Comparison of ENCODE assay signal across 8 mouse cellular contexts in genomic region chr11:80821296-80821695, GRCm38 (mm10). TPM values are rescaled to one million over a fixed set of nuclear protein-coding genes. Genes with fewer than 3 reads are reported as not detected.
DNase-seq lines count a peak whose midpoint lies in the region; ATAC-seq and TF ChIP-seq lines count a peak whose summit lies in the region.

No protein-coding gene starts in this region.

- H3K9me3 ChIP-seq in hindbrain, embryonic 16.5 days (ENCODE audit: control insufficient read depth, low read length) = no peaks in the 10 kb centered on the region
- H3K9me3 ChIP-seq in hindbrain, embryonic 10.5 days = no peaks in the 10 kb centered on the region
- no peaks in the 10 kb centered on the region for H3K9me3 ChIP-seq in heart, embryonic 16.5 days (replicated peaks; ENCODE audit: control insufficient read depth, low read length)
- no peaks in the 10 kb centered on the region for H3K9me3 ChIP-seq in limb, embryonic 10.5 days (replicated peaks)

- TF ChIP-seq POLR2A in olfactory bulb, adult 2 months (IDR thresholded peaks at IDR 0.05; ENCODE audit: insufficient read depth, low read depth, low read length) = no peak

- no peak overlapping the region for H3K4me2 ChIP-seq in hindbrain, embryonic 16.5 days (ENCODE audit: low read length)
- H3K4me2 ChIP-seq in heart, embryonic 16.5 days (ENCODE audit: low read depth, low read length) = no peak overlapping the region

- no peak overlapping the region for H3K9ac ChIP-seq in hindbrain, embryonic 16.5 days (ENCODE audit: low read depth, low read length)
- no peak overlapping the region for H3K9ac ChIP-seq in heart, embryonic 16.5 days (ENCODE audit: low read length)

- H3K27ac ChIP-seq in hindbrain, embryonic 16.5 days (ENCODE audit: low read depth, low read length) = no peak overlapping the region
- H3K27ac ChIP-seq in hindbrain, embryonic 10.5 days = no peak overlapping the region
- 0 out of 2 replicates have a peak overlapping the region, but pooled peaks have one; percentile 5 for H3K27ac ChIP-seq in heart, embryonic 16.5 days (ENCODE audit: low read length)
- H3K27ac ChIP-seq in limb, embryonic 10.5 days = peak overlapping the region; percentile 58; the same call in 1 of the 2 replicates
- H3K27ac ChIP-seq in olfactory bulb, adult 2 months (ENCODE audit: insufficient read depth, low read depth, low read length) = no peak overlapping the region

- H3K4me3 ChIP-seq in hindbrain, embryonic 16.5 days (ENCODE audit: low read length) = no peak overlapping the region
- H3K4me3 ChIP-seq in hindbrain, embryonic 10.5 days = no peak overlapping the region
- no peak overlapping the region for H3K4me3 ChIP-seq in heart, embryonic 16.5 days (ENCODE audit: low read length)
- H3K4me3 ChIP-seq in limb, embryonic 10.5 days = no peak overlapping the region
- no peak overlapping the region for H3K4me3 ChIP-seq in olfactory bulb, adult 2 months (ENCODE audit: insufficient read depth, low read depth, low read length)

- H3K4me1 ChIP-seq in hindbrain, embryonic 16.5 days (ENCODE audit: control insufficient read depth, insufficient read depth, low read depth, low read length) = peaks cover 6% of the 10 kb centered on the region; the same call in 1 of the 2 replicates
- H3K4me1 ChIP-seq in hindbrain, embryonic 10.5 days (replicated peaks) = peaks cover 20% of the 10 kb centered on the region
- H3K4me1 ChIP-seq in heart, embryonic 16.5 days (ENCODE audit: control insufficient read depth, insufficient read depth, low read length) = peaks cover 18% of the 10 kb centered on the region
- peaks cover 23% of the 10 kb centered on the region for H3K4me1 ChIP-seq in limb, embryonic 10.5 days
- peaks cover 10% of the 10 kb centered on the region for H3K4me1 ChIP-seq in olfactory bulb, adult 2 months (ENCODE audit: control insufficient read depth, insufficient read depth, low read length)

- 0 out of 2 replicates have a peak, but pooled peaks have one; percentile 16 for TF ChIP-seq CTCF in olfactory bulb, adult 2 months (IDR thresholded peaks at IDR 0.05; ENCODE audit: insufficient read depth, low read depth, low read length)

- WGBS in hindbrain, embryonic 16.5 days = 57% methylated on average over 14 of the region's 14 CpGs
- 62% methylated on average over 14 of the region's 14 CpGs for WGBS in hindbrain, embryonic 10.5 days
- 52% methylated on average over 14 of the region's 14 CpGs for WGBS in heart, embryonic 16.5 days
- 52% methylated on average over 14 of the region's 14 CpGs for WGBS in limb, embryonic 10.5 days
- 60% methylated on average over 14 of the region's 14 CpGs for WGBS in olfactory bulb, adult 2 months

- no peaks in the 10 kb centered on the region for H3K27me3 ChIP-seq in hindbrain, embryonic 16.5 days (replicated peaks; ENCODE audit: control insufficient read depth, insufficient read depth, low read length)
- H3K27me3 ChIP-seq in hindbrain, embryonic 10.5 days (ENCODE audit: insufficient read depth, poor library complexity, severe bottlenecking) = no peaks in the 10 kb centered on the region
- no peaks in the 10 kb centered on the region for H3K27me3 ChIP-seq in heart, embryonic 16.5 days (ENCODE audit: control insufficient read depth, insufficient read depth, low read length)
- no peaks in the 10 kb centered on the region for H3K27me3 ChIP-seq in limb, embryonic 10.5 days (ENCODE audit: low read depth, poor library complexity, severe bottlenecking)

- ATAC-seq in hindbrain, embryonic 16.5 days = peak; percentile 83
- peak; percentile 32; the same call in 1 of the 2 replicates for ATAC-seq in heart, embryonic 16.5 days (replicated peaks; ENCODE audit: extremely low read depth, insufficient read depth, low FRiP score)

- H3K36me3 ChIP-seq in hindbrain, embryonic 16.5 days (ENCODE audit: control insufficient read depth, insufficient read depth, low read length) = no peaks in the 10 kb centered on the region
- H3K36me3 ChIP-seq in hindbrain, embryonic 10.5 days = peaks cover 79% of the 10 kb centered on the region
- peaks cover 4% of the 10 kb centered on the region; the same call in 1 of the 2 replicates for H3K36me3 ChIP-seq in heart, embryonic 16.5 days (ENCODE audit: control insufficient read depth, insufficient read depth)
- peaks cover 87% of the 10 kb centered on the region for H3K36me3 ChIP-seq in limb, embryonic 10.5 days

- no peak for DNase-seq in hindbrain, embryonic 10.5 days (ENCODE audit: low spot score)
- DNase-seq in cerebellum, postnatal 25 days = peak; percentile 32 to 57
- peak; percentile 49 for DNase-seq in limb, embryonic 10.5 days (ENCODE audit: low spot score)
- DNase-seq in urinary bladder, adult 18-20 months (ENCODE audit: low spot score in 2 of 2) = no peak
- no peak for DNase-seq in urinary bladder, postnatal 36 days (ENCODE audit: low spot score in 2 of 2)

RNA-seq across cellular contexts. Expression of gene Tmem98, which starts 11.3 kb away (rescaled TPM):
- polyA plus RNA-seq in hindbrain, embryonic 16.5 days (2015; fragmentation: Nextera tagmentation; extraction: Ambion mirVana) = 18.2 and 23.4 TPM in 2 replicates
- 81.7 and 86.2 TPM in 2 replicates for polyA plus RNA-seq in hindbrain, embryonic 10.5 days (2016; fragmentation: Nextera tagmentation; extraction: Ambion mirVana)
- polyA plus RNA-seq in heart, embryonic 16.5 days (2015; fragmentation: Nextera tagmentation; extraction: Ambion mirVana) = 83.0 and 83.5 TPM in 2 replicates
- 138 and 145 TPM in 2 replicates for polyA plus RNA-seq in limb, embryonic 10.5 days (2016; fragmentation: Nextera tagmentation; extraction: Ambion mirVana)
- polyA plus RNA-seq in olfactory bulb, adult 2 months (2012; ENCODE audit: insufficient read depth, insufficient read length, low replicate concordance, missing spikeins) = not detected in 2 replicates

RNA-seq across cellular contexts. Expression of gene Spaca3, which starts 36.9 kb away (rescaled TPM):
- polyA plus RNA-seq in hindbrain, embryonic 16.5 days (2015; fragmentation: Nextera tagmentation; extraction: Ambion mirVana) = not detected in 2 replicates
- not detected in 2 replicates for polyA plus RNA-seq in hindbrain, embryonic 10.5 days (2016; fragmentation: Nextera tagmentation; extraction: Ambion mirVana)
- not detected in 2 replicates for polyA plus RNA-seq in heart, embryonic 16.5 days (2015; fragmentation: Nextera tagmentation; extraction: Ambion mirVana)
- polyA plus RNA-seq in limb, embryonic 10.5 days (2016; fragmentation: Nextera tagmentation; extraction: Ambion mirVana) = not detected in 2 replicates
- not detected in 2 replicates for polyA plus RNA-seq in olfactory bulb, adult 2 months (2012; ENCODE audit: insufficient read depth, insufficient read length, low replicate concordance, missing spikeins)

RNA-seq across cellular contexts. Expression of gene Myo1d, which starts 41.5 kb away (rescaled TPM):
- polyA plus RNA-seq in hindbrain, embryonic 16.5 days (2015; fragmentation: Nextera tagmentation; extraction: Ambion mirVana) = 2.1 and 2.4 TPM in 2 replicates
- polyA plus RNA-seq in hindbrain, embryonic 10.5 days (2016; fragmentation: Nextera tagmentation; extraction: Ambion mirVana) = 2.4 and 2.6 TPM in 2 replicates
- 7.4 and 7.5 TPM in 2 replicates for polyA plus RNA-seq in heart, embryonic 16.5 days (2015; fragmentation: Nextera tagmentation; extraction: Ambion mirVana)
- polyA plus RNA-seq in limb, embryonic 10.5 days (2016; fragmentation: Nextera tagmentation; extraction: Ambion mirVana) = 3.8 and 4.6 TPM in 2 replicates
- not detected in 2 replicates for polyA plus RNA-seq in olfactory bulb, adult 2 months (2012; ENCODE audit: insufficient read depth, insufficient read length, low replicate concordance, missing spikeins)

Comparison
In these comparisons a context has a peak if more than half of its experiments do, and no peak if none do; other contexts are left out.
1. H3K27ac ChIP-seq: peak in heart, embryonic 16.5 days (single experiment) and limb, embryonic 10.5 days (single experiment); none in hindbrain, embryonic 16.5 days (single experiment), hindbrain, embryonic 10.5 days (single experiment) and olfactory bulb, adult 2 months (single experiment).
2. DNase-seq: peak in cerebellum, postnatal 25 days (2 of 2) and limb, embryonic 10.5 days (single experiment); none in hindbrain, embryonic 10.5 days (single experiment), urinary bladder, adult 18-20 months (0 of 2) and urinary bladder, postnatal 36 days (0 of 2).
3. RNA of gene Tmem98, which starts 11.3 kb away (polyA plus RNA-seq): 138 to 145 TPM in limb, embryonic 10.5 days, 81.7 to 86.2 TPM in hindbrain, embryonic 10.5 days, 83.0 to 83.5 TPM in heart, embryonic 16.5 days and 18.2 to 23.4 TPM in hindbrain, embryonic 16.5 days; not detected in olfactory bulb, adult 2 months; every median in the first group is over 10 times any median in the second.